Mouse (Mus musculus) olfactory bulb, adult 2 months (tissue): ENCODE data around the gene Rhpn2.

Experiments used
- CTCF ChIP-seq: fragments of 200-500 bp; IDR thresholded peaks from 2 replicates; pipeline ENCODE4 v1.5.1; 2012; ENCODE audit warnings: low read depth, mild to moderate bottlenecking, low read length, moderate library complexity; ENCODE audit not compliant: insufficient read depth
- POLR2A ChIP-seq: fragments of 200-500 bp; IDR thresholded peaks from 2 replicates; pipeline ENCODE4 v1.6.1; 2012; ENCODE audit warnings: mild to moderate bottlenecking, low read depth, low read length, moderate library complexity; ENCODE audit not compliant: insufficient read depth

- no peak for TF ChIP-seq POLR2A
- no peak for TF ChIP-seq CTCF
These were observed 52.6 kb downstream of the Rhpn2 start for GRCm38 (mm10) chr7:35386525-35386952.
